Mouse (Mus musculus) frontal cortex, postnatal 36 days (tissue): ENCODE measurements around the gene Ppa2.

Experiments used
- DNase-seq, 2 experiments: peaks; one replicate each; pipeline ENCODE4 v3.0.0; 2022; ENCODE audit warnings: low spot score in 2 of 2

Gene Ppa2

DNA sequence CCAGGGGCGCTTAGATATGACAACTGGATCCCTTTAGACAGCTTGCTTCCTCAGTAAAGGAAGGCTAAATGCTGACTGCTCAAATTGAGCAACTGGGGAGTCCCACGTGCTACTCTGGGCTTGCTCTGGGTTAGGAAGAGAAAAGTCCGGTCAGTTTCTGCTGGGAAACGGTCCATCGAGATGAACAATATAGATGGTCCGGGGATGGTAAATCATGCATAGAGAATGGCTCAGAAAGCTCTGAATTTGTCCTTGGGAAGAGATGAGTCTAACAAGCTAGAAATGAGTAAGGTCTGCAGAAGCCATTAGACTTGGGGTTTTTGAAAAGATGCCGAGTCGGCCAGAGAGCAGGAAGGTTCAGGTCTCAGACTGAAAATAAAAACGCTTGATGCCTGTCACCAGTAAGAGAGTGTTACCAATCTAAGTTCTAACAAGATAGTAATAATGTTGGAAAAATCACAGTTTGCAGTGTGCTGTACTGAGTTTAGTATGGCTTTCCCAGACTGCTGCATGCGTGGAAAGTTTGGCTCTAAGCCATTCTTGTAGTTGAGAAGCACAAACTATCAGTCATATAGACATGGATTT lies 80.0 kb downstream of the Ppa2 start:
- no peak for DNase-seq

DNA sequence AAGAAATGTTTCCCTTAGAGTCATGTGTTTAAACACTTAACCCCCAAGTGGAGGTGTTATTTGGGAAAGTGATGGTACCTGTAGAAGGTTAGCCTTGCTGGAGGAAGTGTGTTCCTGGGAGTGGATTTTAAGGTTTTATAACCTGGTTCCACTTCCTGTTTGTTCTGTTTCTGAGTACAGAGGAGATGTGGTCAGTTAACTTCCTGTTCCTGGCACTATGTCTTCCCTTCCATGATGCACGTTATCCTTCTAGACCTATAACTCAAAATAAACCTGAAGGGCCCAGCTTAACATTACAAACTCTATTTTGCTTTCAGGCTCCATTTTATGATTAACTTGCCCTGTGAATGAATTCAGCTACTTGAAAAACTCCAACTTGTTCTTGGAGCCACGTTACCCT lies 84.6 kb downstream of the Ppa2 start:
- DNase-seq, result no peak

DNA sequence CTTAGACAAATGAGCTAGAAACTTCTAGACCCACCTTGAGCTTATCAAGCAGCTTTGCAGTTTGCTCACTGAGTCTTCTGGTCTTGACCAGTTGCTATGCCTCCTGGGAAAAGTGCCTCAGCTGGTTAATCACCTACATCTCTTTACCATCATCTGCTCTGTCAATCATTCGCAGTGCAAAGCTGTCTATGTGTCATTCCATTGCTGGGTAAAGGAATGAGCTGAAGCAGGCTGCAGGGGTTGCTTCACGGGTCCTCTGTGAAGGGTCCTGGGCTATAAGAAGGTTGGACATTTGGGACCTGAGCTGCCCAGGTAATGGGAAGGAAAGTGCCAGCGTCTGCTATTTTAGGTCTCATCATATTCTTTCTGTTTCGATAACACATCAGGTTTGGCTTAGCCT lies 93.9 kb downstream of the Ppa2 start:
- DNase-seq, result no peak

DNA sequence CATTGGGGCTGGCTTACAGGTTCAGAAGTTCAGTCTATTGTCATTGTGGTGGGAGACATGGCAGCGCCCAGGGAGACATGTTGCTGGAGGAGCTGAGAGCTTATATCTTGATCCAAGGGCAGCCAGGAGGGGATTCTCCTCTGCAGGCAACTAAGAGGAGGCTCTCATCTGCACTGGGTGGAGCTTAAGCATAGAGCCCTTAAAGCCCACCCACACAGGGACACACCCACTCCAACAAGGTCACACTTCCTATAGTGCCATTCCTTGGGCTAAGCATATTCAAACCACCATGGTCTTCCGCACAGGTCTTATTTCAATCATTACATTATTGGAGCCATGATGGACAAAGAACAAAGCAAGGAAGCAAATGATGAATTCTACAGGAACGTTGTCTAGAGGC lies 95.7 kb downstream of the Ppa2 start:
- DNase-seq, result no peak

DNA sequence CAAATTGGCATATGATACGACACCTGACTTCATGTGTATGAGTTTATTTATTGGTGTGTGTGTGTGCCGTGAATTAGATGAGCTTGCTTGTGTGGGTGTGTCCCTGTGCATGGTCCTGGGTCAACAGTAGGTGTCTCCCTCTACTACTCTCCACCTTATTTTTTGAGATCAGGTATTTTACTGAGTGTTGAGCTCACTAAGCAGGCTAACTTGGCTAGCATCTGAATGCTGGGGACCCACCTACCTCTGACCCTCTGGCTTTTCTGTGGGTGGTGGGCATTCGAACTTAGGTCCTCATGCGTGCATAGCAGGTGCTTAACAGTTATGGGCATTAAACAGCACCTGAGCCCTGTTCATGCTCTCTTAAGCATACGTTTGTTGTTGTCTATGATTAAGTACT lies 96.3 kb downstream of the Ppa2 start:
- no peak for DNase-seq

DNA sequence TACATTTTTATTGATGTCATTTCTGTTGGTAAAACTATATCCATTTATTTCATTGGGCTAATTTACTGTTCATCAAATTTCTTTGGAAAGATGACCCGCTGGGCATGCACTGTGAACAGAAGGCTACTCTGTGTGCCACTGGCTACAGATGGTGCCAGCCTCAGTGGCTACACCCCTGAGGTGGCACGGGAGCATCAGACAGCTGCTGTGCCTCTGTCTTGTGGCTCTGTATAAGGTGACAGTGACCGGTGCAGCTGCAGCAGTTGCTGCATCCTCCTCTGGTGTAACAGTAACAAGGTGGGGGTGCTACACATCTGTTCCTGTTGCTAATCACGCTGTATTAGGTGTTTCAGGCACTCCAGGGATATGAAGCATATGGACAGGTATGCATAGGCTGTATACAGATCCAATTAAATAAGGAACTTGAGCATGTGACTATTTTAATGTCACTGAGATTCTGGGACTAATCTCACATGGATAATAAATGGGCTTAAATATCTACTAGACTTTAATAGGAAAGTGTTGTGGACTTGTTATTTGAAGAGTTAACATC lies 101.3 kb downstream of the Ppa2 start:
- no peak for DNase-seq

DNA sequence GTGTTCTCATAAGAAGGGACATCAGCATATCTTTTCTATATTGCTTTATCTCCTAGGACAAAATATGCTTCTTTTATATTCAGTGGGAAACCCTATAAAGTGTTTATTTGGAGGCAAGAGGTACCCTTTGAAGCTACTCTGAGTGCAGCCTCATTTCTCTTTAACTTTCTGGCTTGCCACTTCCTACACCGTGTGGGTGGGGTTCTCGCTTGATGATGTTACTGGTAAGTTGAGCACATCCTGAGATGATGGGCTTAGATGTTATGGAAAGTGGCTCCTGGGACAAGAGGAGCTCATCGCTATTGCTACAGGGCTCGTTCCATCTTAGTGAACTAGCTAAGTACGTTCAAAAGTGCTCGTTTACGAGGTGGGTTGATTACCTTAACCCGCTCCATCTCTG lies 101.9 kb downstream of the Ppa2 start:
- DNase-seq, result peak in 1 of 2 experiments; percentile 2

DNA sequence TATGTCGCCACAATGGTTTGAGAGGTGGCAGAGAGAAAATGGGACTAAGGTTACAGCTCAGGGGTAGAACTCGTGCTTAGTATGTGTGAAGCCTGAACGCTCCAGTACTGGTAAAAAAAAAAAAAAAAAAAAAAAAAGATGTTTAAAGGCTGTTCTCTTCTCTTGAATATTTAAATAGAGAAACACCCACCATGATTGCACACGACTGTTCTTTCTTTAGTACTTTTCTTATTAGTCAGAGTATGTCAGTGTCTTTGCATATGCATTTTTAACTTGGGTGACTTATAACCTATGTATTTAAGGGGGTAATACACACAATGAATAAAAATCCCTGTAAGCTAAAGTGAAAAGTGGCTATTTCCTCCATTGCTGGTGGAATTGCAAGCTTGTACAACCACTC lies 104.8 kb downstream of the Ppa2 start:
- no peak for DNase-seq

DNA sequence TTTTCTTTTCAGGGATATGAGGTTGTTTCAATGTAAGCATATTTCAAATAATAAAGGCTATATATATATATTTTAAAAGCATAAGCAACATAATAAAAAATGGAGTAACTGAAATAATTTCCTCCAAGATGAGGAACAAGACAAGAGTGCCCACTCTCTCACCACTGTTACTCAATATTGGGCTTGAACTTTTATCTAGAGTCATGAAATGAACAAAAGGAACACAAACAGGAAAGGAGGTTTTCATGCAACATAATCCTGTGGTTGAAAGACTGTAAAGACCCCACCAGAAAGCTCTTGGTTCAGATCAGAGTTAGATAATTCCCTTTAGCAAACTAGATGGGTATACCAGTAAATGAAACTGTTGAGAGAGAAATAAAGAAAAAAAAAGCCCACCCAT lies 113.2 kb downstream of the Ppa2 start:
- no peak for DNase-seq
